Mouse (Mus musculus) megakaryocyte, embryonic 14.5 days (primary cell): ENCODE measurements around the gene Erg.

Experiments
- FLI1 ChIP-seq: IDR thresholded peaks from 2 replicates; pipeline ENCODE4 v1.6.1; 2012; ENCODE audit warnings: low read length, inconsistent platforms, mixed read lengths
- GATA1 ChIP-seq: IDR thresholded peaks from 3 replicates; pipeline ENCODE4 v1.6.1; 2012; ENCODE audit warnings: mixed read lengths, low read length, inconsistent platforms, borderline replicate concordance

GRCm38 (mm10) chr16:95631816-95632215 is 45.4 kb upstream of the Erg start:
- TF ChIP-seq GATA1 (no peak), FLI1 (no peak)
